Mouse (Mus musculus) kidney, embryonic 16.5 days (tissue): ENCODE data around the gene Spg7. TPM values are rescaled to one million over a fixed set of nuclear protein-coding genes. Genes with fewer than 3 reads are reported as not detected.

ENCODE experiments used
- ATAC-seq: fragments of 200-750 bp; cut with Nextera tagmentation; 2 replicates; pipeline ENCODE4 v1.8.0; 2017; ENCODE audit warnings: moderate TSS enrichment; ENCODE audit not compliant: low FRiP score, low TSS enrichment
- H3K27ac ChIP-seq: fragments of 300-500 bp; sonication (generic); 2 replicates; pipeline ENCODE4 v1.5.1; 2014; ENCODE audit warnings: low read length
- H3K27me3 ChIP-seq: fragments of 300-500 bp; sonication (generic); 2 replicates; pipeline ENCODE4 v1.6.1; 2014; ENCODE audit warnings: low read length, control low read depth, mixed read lengths; ENCODE audit not compliant: insufficient read depth
- H3K36me3 ChIP-seq: fragments of 300-500 bp; sonication (generic); 2 replicates; pipeline ENCODE4 v1.6.1; 2014; ENCODE audit warnings: low read length, control low read depth, mixed read lengths; ENCODE audit not compliant: insufficient read depth
- H3K4me1 ChIP-seq: fragments of 300-500 bp; sonication (generic); 2 replicates; pipeline ENCODE4 v1.6.1; 2014; ENCODE audit warnings: low read length, control low read depth, mixed read lengths; ENCODE audit not compliant: insufficient read depth
- H3K4me2 ChIP-seq: fragments of 300-500 bp; sonication (generic); replicated peaks from 2 replicates; pipeline ENCODE4 v1.6.1; 2014; ENCODE audit warnings: low read depth, low read length
- H3K4me3 ChIP-seq: fragments of 300-500 bp; sonication (generic); 2 replicates; pipeline ENCODE4 v1.5.1; 2014; ENCODE audit warnings: mild to moderate bottlenecking, low read length
- H3K9ac ChIP-seq: fragments of 300-500 bp; sonication (generic); replicated peaks from 2 replicates; pipeline ENCODE4 v1.6.1; 2014; ENCODE audit warnings: low read length
- H3K9me3 ChIP-seq: fragments of 300-500 bp; sonication (generic); 2 replicates; pipeline ENCODE4 v1.6.1; 2016; ENCODE audit warnings: low read length, control low read depth
- WGBS: fragments of 180-500 bp; shearing (Covaris S2); extraction: QIAGEN DNeasy Blood & Tissue Kit; methylation state at CpG from one replicate; pipeline ENCODE4 v1.1.7; 2014; 5-methylcytosine and 5-hydroxymethylcytosine counted together
- polyA plus RNA-seq: library from polyadenylated mRNA; unstranded; fragments of >200 nt; fragmentation: Nextera tagmentation; extraction: Ambion mirVana; gene quantifications from 2 replicates; pipeline ENCODE4 v1.2.1, GENCODE M21; 2015

The Spg7 gene
- polyA plus RNA-seq, 1 experiment from 2014 or later = 56.6 TPM

- Histone ChIP-seq H3K9me3 (no peaks in the 10 kb centered on the region), H3K27ac (peak overlapping the region; percentile 93), H3K27me3 (no peaks in the 10 kb centered on the region), H3K4me3 (peak overlapping the region; percentile 87), H3K9ac (peak overlapping the region; percentile 97), H3K4me1 (peaks cover 17% of the 10 kb centered on the region), H3K36me3 (peaks cover 28% of the 10 kb centered on the region), H3K4me2 (peak overlapping the region; percentile 90)
- no peak for ATAC-seq
- WGBS = 8% methylated on average over 14 of the region's 15 CpGs
These were observed 40.5 kb downstream of the Spg7 start for GRCm38 (mm10) chr8:123103285-123103684.

DNA sequence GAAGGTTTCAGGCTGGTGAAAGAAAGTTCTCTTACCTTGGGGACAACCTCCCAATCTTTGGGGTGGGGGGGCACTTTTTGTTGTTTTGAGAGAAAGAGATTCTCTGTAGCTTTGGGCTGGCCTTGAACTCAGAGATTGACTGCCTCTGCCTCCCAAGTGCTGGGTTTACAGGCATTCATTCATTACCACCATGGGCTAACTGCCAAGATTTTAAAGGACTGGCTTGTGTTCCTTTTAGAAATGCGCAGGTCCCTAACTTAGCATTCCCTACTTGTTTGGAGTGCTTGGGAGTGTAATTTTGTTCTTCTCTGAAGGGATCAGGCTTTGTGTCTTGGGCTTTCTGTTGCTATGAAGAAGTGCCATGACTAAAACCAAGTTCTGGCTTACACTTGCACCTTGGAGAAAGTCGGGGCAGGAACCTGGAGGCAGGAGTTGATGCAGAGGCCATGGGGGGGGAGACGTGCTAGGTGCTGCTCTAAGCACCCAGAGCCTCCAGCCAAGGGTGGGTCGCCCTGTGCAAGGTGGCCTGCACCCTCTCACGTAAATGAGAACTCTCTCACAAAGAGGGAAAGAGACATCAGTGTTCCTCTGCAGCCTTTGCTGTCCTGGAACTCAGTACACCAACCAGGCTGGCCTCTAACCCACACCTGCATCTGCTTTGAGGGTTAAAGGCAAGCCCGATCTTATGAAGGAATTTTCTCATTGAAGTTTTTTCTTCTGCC lies 41.5 kb downstream of the Spg7 start:
- Histone ChIP-seq H3K4me1 (peaks cover 17% of the 10 kb centered on the region), H3K4me3 (peak overlapping the region; percentile 87), H3K27ac (peak overlapping the region; percentile 93), H3K9me3 (no peaks in the 10 kb centered on the region), H3K27me3 (no peaks in the 10 kb centered on the region), H3K36me3 (peaks cover 28% of the 10 kb centered on the region), H3K9ac (peak overlapping the region; percentile 97; the same call in 1 of the 2 replicates), H3K4me2 (peak overlapping the region; percentile 90)
- no peak for ATAC-seq
- 87% methylated on average over 6 of the region's 6 CpGs for WGBS

DNA sequence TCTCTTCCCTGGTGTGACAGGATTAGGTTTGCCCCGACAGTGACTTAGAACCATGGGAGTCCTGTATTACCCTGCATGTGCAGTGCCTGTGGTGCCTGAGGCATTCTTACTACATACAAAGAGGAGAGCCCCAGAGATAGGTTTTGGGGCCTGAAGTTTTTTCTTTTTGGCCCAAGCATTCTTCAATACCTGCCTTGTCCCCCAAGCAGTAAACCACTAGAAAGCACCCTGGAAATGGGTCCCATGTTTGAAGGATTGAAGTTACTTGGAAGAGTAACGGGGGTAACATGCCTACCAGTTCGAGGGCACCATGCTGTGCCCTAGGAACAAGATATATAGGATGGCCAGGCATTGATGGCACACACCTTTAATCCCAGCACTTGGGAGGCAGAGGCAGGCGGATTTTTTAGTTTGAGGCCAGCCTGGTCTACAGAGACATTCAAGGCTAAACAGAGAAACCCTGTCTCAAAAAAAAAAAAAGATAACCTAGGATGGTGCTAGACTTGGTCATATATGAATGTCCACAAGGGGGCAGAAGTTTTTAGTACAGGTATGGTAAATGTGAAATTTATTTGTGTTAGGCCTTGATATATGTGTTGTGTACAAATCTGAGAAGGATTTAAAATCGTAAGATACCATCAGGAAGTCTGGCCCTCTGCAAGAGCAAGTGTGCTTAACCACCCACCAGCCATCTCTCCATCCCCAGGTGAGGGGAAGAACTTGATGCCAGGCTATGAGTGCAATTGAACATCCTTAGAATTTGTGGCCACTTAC lies 43.0 kb downstream of the Spg7 start:
- WGBS = 68% methylated on average over 5 of the region's 5 CpGs

DNA sequence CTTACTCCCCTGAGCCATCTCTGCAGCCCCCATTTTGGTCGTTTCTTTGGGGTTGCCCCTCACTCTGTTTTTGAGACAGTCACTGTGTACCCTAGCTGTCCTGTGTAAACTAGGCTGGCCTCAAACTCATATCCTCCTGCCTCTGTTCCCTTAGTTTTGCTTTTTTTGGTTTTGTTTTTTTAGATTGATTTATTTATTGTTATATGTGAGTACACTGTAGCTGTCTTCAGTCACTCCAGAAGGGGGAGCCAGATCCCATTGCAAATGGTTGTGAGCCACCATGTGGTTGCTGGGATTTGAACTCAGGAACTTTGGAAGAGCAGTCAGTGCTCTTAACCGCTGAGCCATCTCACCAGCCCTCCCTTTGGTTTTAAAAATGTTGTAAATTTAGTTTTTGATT lies 43.8 kb downstream of the Spg7 start:
- 57% methylated on average over 2 of the region's 2 CpGs for WGBS
- no peak overlapping the region for H3K4me3 ChIP-seq
- no peaks in the 10 kb centered on the region for H3K27me3 ChIP-seq
- H3K4me2 ChIP-seq = no peak overlapping the region
- peaks cover 16% of the 10 kb centered on the region for H3K4me1 ChIP-seq
- no peaks in the 10 kb centered on the region for H3K9me3 ChIP-seq
- no peak overlapping the region for H3K9ac ChIP-seq
- H3K36me3 ChIP-seq = peaks cover 28% of the 10 kb centered on the region
- no peak overlapping the region for H3K27ac ChIP-seq
- ATAC-seq = no peak

More for the DNA sequence above, 43.0 kb downstream of the Spg7 start:
- H3K9ac ChIP-seq = no peak overlapping the region
- no peak overlapping the region for H3K27ac ChIP-seq
- peaks cover 28% of the 10 kb centered on the region for H3K36me3 ChIP-seq
- no peak for ATAC-seq
- H3K9me3 ChIP-seq = no peaks in the 10 kb centered on the region
- no peak overlapping the region for H3K4me3 ChIP-seq
- H3K4me2 ChIP-seq = no peak overlapping the region
- H3K4me1 ChIP-seq = peaks cover 17% of the 10 kb centered on the region
- H3K27me3 ChIP-seq = no peaks in the 10 kb centered on the region

DNA sequence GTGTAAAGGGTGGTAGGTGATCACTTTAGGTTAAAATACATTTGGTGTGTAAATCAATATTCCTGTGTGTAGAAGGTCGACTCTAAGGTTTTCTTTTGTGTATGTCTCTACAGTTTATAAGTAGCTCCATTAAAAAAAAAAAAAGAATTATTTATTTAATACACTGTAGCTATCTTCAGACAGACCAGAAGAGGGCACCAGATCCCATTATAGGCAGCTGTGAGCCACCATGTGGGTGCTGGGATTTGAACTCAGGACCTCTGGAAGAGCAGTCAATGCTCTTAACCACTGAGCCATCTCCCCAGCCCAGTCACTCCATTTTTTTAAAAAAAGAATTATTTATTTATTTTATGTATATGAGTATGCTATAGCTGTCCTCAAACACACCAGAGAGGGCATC lies 45.3 kb downstream of the Spg7 start:
- no peak overlapping the region for H3K4me3 ChIP-seq
- ATAC-seq = no peak
- H3K4me1 ChIP-seq = peaks cover 12% of the 10 kb centered on the region
- H3K9ac ChIP-seq = no peak overlapping the region
- no peak overlapping the region for H3K27ac ChIP-seq
- H3K4me2 ChIP-seq = no peak overlapping the region
- no peaks in the 10 kb centered on the region for H3K27me3 ChIP-seq
- H3K36me3 ChIP-seq = peaks cover 28% of the 10 kb centered on the region
- 68% methylated on average over 1 of the region's 1 CpGs for WGBS
- no peaks in the 10 kb centered on the region for H3K9me3 ChIP-seq

GRCm38 (mm10) chr8:123108953-123109352 lies 46.2 kb downstream of the Spg7 start:
- H3K36me3 ChIP-seq = peaks cover 19% of the 10 kb centered on the region
- no peak overlapping the region for H3K27ac ChIP-seq
- H3K9ac ChIP-seq = no peak overlapping the region
- ATAC-seq = no peak
- 92% methylated on average over 5 of the region's 5 CpGs for WGBS
- no peaks in the 10 kb centered on the region for H3K9me3 ChIP-seq
- no peak overlapping the region for H3K4me3 ChIP-seq
- peaks cover 5% of the 10 kb centered on the region for H3K4me1 ChIP-seq
- no peaks in the 10 kb centered on the region for H3K27me3 ChIP-seq
- no peak overlapping the region for H3K4me2 ChIP-seq

DNA sequence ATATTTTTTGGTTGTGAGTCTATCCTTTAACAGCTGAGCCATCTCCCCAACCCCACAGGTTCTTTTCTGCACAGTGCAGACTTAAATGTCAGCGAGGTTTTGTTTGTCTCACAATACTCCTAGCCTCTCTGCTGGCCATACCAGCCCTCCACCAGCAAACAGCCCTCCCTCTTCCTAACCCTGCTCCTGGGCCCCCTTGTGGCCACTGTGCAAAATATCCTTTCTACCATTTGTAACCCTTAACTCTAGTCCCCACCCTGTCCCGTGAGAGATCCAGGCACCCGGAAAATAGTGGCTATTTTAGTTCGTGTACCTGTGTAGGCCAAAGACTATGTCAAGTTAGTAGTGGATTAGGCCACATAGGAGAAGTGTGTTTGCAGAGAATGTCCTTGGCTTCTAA lies 47.9 kb downstream of the Spg7 start:
- Histone ChIP-seq H3K27ac (no peak overlapping the region), H3K9ac (no peak overlapping the region), H3K4me1 (no peaks in the 10 kb centered on the region), H3K9me3 (no peaks in the 10 kb centered on the region), H3K4me2 (no peak overlapping the region), H3K27me3 (peaks cover 1% of the 10 kb centered on the region), H3K4me3 (no peak overlapping the region), H3K36me3 (peaks cover 2% of the 10 kb centered on the region)
- WGBS = 14% methylated on average over 4 of the region's 4 CpGs
- ATAC-seq = peak; percentile 55; the same call in 1 of the 2 replicates

GRCm38 (mm10) chr8:123112892-123113291 lies 50.1 kb downstream of the Spg7 start:
- H3K9me3 ChIP-seq = no peaks in the 10 kb centered on the region
- H3K36me3 ChIP-seq = no peaks in the 10 kb centered on the region
- WGBS = 82% methylated on average over 9 of the region's 9 CpGs
- no peak overlapping the region for H3K9ac ChIP-seq
- peaks cover 24% of the 10 kb centered on the region for H3K27me3 ChIP-seq
- H3K4me2 ChIP-seq = no peak overlapping the region
- no peak overlapping the region for H3K27ac ChIP-seq
- peaks cover 16% of the 10 kb centered on the region for H3K4me1 ChIP-seq
- H3K4me3 ChIP-seq = no peak overlapping the region
- no peak for ATAC-seq

DNA sequence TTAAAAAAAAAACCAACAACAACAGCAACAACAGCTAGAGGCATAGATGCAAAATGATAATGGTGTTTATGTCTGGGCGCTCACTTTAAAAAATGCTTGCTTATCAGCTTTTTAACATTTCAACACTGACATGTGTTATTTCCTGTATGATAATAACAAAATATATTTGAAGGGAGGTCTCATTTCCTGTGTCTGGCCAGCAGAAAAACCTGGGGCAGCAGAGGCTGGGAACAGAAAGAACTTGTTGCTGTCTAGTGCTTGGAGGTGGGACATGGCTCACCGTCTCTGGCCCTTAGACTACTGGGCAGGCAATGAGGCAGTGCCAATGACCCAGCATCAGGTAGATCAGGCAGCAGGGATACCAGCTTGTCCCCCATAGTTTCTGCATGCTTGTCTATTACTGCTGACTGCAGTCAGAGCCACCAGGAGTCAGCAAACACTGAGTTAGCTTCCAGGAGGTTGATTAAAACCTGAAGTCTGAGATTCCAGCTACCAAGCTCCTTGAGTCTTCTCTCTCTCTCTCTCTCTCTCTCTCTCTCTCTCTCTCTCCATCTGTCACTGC lies 51.2 kb downstream of the Spg7 start:
- Histone ChIP-seq H3K9ac (no peak overlapping the region), H3K4me1 (peaks cover 17% of the 10 kb centered on the region), H3K36me3 (no peaks in the 10 kb centered on the region), H3K27me3 (peaks cover 34% of the 10 kb centered on the region), H3K27ac (0 out of 2 replicates have a peak overlapping the region, but pooled peaks have one; percentile 21), H3K9me3 (no peaks in the 10 kb centered on the region), H3K4me3 (no peak overlapping the region), H3K4me2 (no peak overlapping the region)
- ATAC-seq = no peak
- WGBS = 41% methylated on average over 2 of the region's 2 CpGs
